9 mouse cellular contexts compared by ENCODE assay signal in genomic region chr1:72577481-72577922, GRCm38 (mm10). TPM values are rescaled to one million over a fixed set of nuclear protein-coding genes. Genes with fewer than 3 reads are reported as not detected.
DNase-seq lines count a peak whose midpoint lies in the region; ATAC-seq and TF ChIP-seq lines count a peak whose summit lies in the region.
"Had no signal": no experiment of that assay in that cellular context is flagged by ENCODE, and none has a peak within 500 bp of the region (broad histone marks: within the 10 kb centered on the region; RNA-seq: fewer than 3 reads in every experiment).

No protein-coding gene starts in this region.

- peak overlapping the region; percentile 50 for H3K4me2 ChIP-seq in embryonic facial prominence, embryonic 13.5 days
- peak overlapping the region; percentile 43 for H3K4me2 ChIP-seq in neural tube, embryonic 15.5 days
- no peak overlapping the region for H3K4me2 ChIP-seq in lung, postnatal 0 days (replicated peaks; ENCODE audit: low read depth, low read length)

- DNase-seq in layer of hippocampus, adult 2 months (ENCODE audit: low spot score in 2 of 2) = no peak
- DNase-seq in layer of hippocampus, postnatal 25 days (ENCODE audit: extremely low spot score in 1 of 2, low spot score in 1 of 2) = no peak
- peak; percentile 52 for DNase-seq in limb, embryonic 10.5 days (ENCODE audit: low spot score)
- no peak for DNase-seq in lung, postnatal 0 days (ENCODE audit: low spot score)
- DNase-seq in kidney, postnatal 25 days = no peak

- no peak for TF ChIP-seq CTCF in layer of hippocampus, adult 2 months (conservative IDR thresholded peaks at IDR 0.05)
- TF ChIP-seq CTCF in lung, postnatal 0 days (IDR thresholded peaks at IDR 0.05) = no peak

- H3K36me3 ChIP-seq in embryonic facial prominence, embryonic 13.5 days = no peaks in the 10 kb centered on the region
- H3K36me3 ChIP-seq in limb, embryonic 10.5 days = no peaks in the 10 kb centered on the region
- H3K36me3 ChIP-seq in neural tube, embryonic 15.5 days = no peaks in the 10 kb centered on the region
- H3K36me3 ChIP-seq in lung, postnatal 0 days (ENCODE audit: insufficient read depth, low read length) = no peaks in the 10 kb centered on the region

- peak overlapping the region; percentile 57; the same call in 1 of the 2 replicates for H3K9ac ChIP-seq in embryonic facial prominence, embryonic 13.5 days
- H3K9ac ChIP-seq in neural tube, embryonic 15.5 days (replicated peaks) = peak overlapping the region; percentile 30; the same call in 1 of the 2 replicates
- no peak overlapping the region for H3K9ac ChIP-seq in lung, postnatal 0 days (replicated peaks; ENCODE audit: low read depth)

- peak overlapping the region; percentile 80 for H3K27ac ChIP-seq in layer of hippocampus, adult 2 months
- H3K27ac ChIP-seq in embryonic facial prominence, embryonic 13.5 days = no peak overlapping the region
- peak overlapping the region; percentile 46 for H3K27ac ChIP-seq in limb, embryonic 10.5 days
- peak overlapping the region; percentile 45; the same call in 1 of the 2 replicates for H3K27ac ChIP-seq in neural tube, embryonic 15.5 days (replicated peaks)
- no peak overlapping the region for H3K27ac ChIP-seq in lung, postnatal 0 days (ENCODE audit: low read length)

- no peak for ATAC-seq in embryonic facial prominence, embryonic 13.5 days (ENCODE audit: insufficient number of reproducible peaks, insufficient read depth, low FRiP score, low TSS enrichment, low read depth)
- ATAC-seq in neural tube, embryonic 15.5 days (ENCODE audit: low FRiP score) = no peak
- ATAC-seq in lung, postnatal 0 days = no peak

- TF ChIP-seq EP300 in lung, postnatal 0 days (IDR thresholded peaks at IDR 0.05) = no peak

- 3% methylated on average over 12 of the region's 12 CpGs for WGBS in embryonic facial prominence, embryonic 13.5 days
- WGBS in limb, embryonic 10.5 days = 2% methylated on average over 12 of the region's 12 CpGs
- WGBS in neural tube, embryonic 15.5 days = 3% methylated on average over 12 of the region's 12 CpGs
- 23% methylated on average over 12 of the region's 12 CpGs for WGBS in lung, postnatal 0 days

- H3K9me3 ChIP-seq in embryonic facial prominence, embryonic 13.5 days = no peaks in the 10 kb centered on the region
- H3K9me3 ChIP-seq in limb, embryonic 10.5 days (replicated peaks) = no peaks in the 10 kb centered on the region
- H3K9me3 ChIP-seq in neural tube, embryonic 15.5 days (replicated peaks) = no peaks in the 10 kb centered on the region
- no peaks in the 10 kb centered on the region for H3K9me3 ChIP-seq in lung, postnatal 0 days (ENCODE audit: low read length)
- H3K9me3 ChIP-seq: megakaryocyte, embryonic 14.5 days had no signal

- H3K27me3 ChIP-seq in embryonic facial prominence, embryonic 13.5 days = peaks cover 30% of the 10 kb centered on the region
- H3K27me3 ChIP-seq in limb, embryonic 10.5 days (ENCODE audit: low read depth, poor library complexity, severe bottlenecking) = peaks cover 16% of the 10 kb centered on the region; the same call in 1 of the 2 replicates
- H3K27me3 ChIP-seq in neural tube, embryonic 15.5 days (replicated peaks) = no peaks in the 10 kb centered on the region
- no peaks in the 10 kb centered on the region for H3K27me3 ChIP-seq in lung, postnatal 0 days (replicated peaks; ENCODE audit: insufficient read depth, low read length)

- H3K4me1 ChIP-seq in embryonic facial prominence, embryonic 13.5 days = peaks cover 12% of the 10 kb centered on the region
- H3K4me1 ChIP-seq in limb, embryonic 10.5 days = peaks cover 52% of the 10 kb centered on the region
- H3K4me1 ChIP-seq in neural tube, embryonic 15.5 days = peaks cover 22% of the 10 kb centered on the region
- H3K4me1 ChIP-seq in lung, postnatal 0 days (ENCODE audit: insufficient read depth, low read depth, low read length) = no peaks in the 10 kb centered on the region

- H3K4me3 ChIP-seq in layer of hippocampus, adult 2 months = no peak overlapping the region
- H3K4me3 ChIP-seq in embryonic facial prominence, embryonic 13.5 days = peak overlapping the region; percentile 9; the same call in 1 of the 2 replicates
- H3K4me3 ChIP-seq in limb, embryonic 10.5 days = peak overlapping the region; percentile 34
- no peak overlapping the region for H3K4me3 ChIP-seq in neural tube, embryonic 15.5 days (replicated peaks)
- no peak overlapping the region for H3K4me3 ChIP-seq in lung, postnatal 0 days (ENCODE audit: low read depth, low read length)

RNA-seq across cellular contexts. Expression of gene Smarcal1, which starts 5.5 kb away (rescaled TPM):
- total RNA-seq in layer of hippocampus, adult 2 months (2021) = 10 to 100 TPM; 64.8 to 66.4 TPM
- total RNA-seq in layer of hippocampus, postnatal 25 days (2021) = 10 to 100 TPM; 60.0 to 63.3 TPM
- 27.8 and 30.4 TPM in 2 replicates for polyA plus RNA-seq in embryonic facial prominence, embryonic 13.5 days (2015; fragmentation: Nextera tagmentation; extraction: Ambion mirVana)
- polyA plus RNA-seq in limb, embryonic 10.5 days (2016; fragmentation: Nextera tagmentation; extraction: Ambion mirVana) = 30.4 and 34.8 TPM in 2 replicates
- polyA plus RNA-seq in neural tube, embryonic 15.5 days (2015; fragmentation: Nextera tagmentation; extraction: Ambion mirVana) = 23.9 and 24.5 TPM in 2 replicates
- 8.8 and 10.6 TPM in 2 replicates for polyA plus RNA-seq in lung, postnatal 0 days (2015; fragmentation: Nextera tagmentation; extraction: Ambion mirVana)

RNA-seq across cellular contexts. Expression of gene March4, which starts 40.8 kb away (rescaled TPM):
- total RNA-seq in layer of hippocampus, adult 2 months (2021) = 10 to 100 TPM; 17.6 to 19.7 TPM
- total RNA-seq in layer of hippocampus, postnatal 25 days (2021) = 10 to 100 TPM; 20.7 to 21.7 TPM
- polyA plus RNA-seq in embryonic facial prominence, embryonic 13.5 days (2015; fragmentation: Nextera tagmentation; extraction: Ambion mirVana) = 0.17 and 0.18 TPM in 2 replicates
- not detected in 2 replicates for polyA plus RNA-seq in limb, embryonic 10.5 days (2016; fragmentation: Nextera tagmentation; extraction: Ambion mirVana)
- 8.5 and 9.6 TPM in 2 replicates for polyA plus RNA-seq in neural tube, embryonic 15.5 days (2015; fragmentation: Nextera tagmentation; extraction: Ambion mirVana)
- 0.06 and 0.24 TPM in 2 replicates for polyA plus RNA-seq in lung, postnatal 0 days (2015; fragmentation: Nextera tagmentation; extraction: Ambion mirVana)
- total RNA-seq: MEL had no signal

Comparison
In these comparisons a context has a peak if more than half of its experiments do, and no peak if none do; other contexts are left out.
1. H3K27ac ChIP-seq: peak in layer of hippocampus, adult 2 months (single experiment), limb, embryonic 10.5 days (single experiment) and neural tube, embryonic 15.5 days (single experiment); none in embryonic facial prominence, embryonic 13.5 days (single experiment) and lung, postnatal 0 days (single experiment).
2. H3K4me3 ChIP-seq: peak in embryonic facial prominence, embryonic 13.5 days (single experiment) and limb, embryonic 10.5 days (single experiment); none in layer of hippocampus, adult 2 months (single experiment), neural tube, embryonic 15.5 days (single experiment) and lung, postnatal 0 days (single experiment).